Mouse (Mus musculus): Measurements from ENCODE around the gene Phc2.

- TF ChIP-seq MAX (IDR thresholded peaks at IDR 0.05) (no peak), CTCF (IDR thresholded peaks at IDR 0.05; ENCODE audit: control insufficient read depth, insufficient read depth, insufficient read length) (no peak), USF1 (IDR thresholded peaks at IDR 0.05; ENCODE audit: low read depth) (no peak)
These were observed 139.7 kb downstream of the Phc2 start for GRCm38 (mm10) chr4:128794198-128794597.

All from C2C12 (cell line).